Mouse (Mus musculus) frontal cortex, postnatal 25 days (tissue): ENCODE measurements around the gene Paqr5.

Experiments used
- DNase-seq, 2 experiments: peaks; one replicate each; pipeline ENCODE4 v3.0.0; 2022; ENCODE audit warnings: low spot score in 2 of 2

Gene Paqr5

DNA sequence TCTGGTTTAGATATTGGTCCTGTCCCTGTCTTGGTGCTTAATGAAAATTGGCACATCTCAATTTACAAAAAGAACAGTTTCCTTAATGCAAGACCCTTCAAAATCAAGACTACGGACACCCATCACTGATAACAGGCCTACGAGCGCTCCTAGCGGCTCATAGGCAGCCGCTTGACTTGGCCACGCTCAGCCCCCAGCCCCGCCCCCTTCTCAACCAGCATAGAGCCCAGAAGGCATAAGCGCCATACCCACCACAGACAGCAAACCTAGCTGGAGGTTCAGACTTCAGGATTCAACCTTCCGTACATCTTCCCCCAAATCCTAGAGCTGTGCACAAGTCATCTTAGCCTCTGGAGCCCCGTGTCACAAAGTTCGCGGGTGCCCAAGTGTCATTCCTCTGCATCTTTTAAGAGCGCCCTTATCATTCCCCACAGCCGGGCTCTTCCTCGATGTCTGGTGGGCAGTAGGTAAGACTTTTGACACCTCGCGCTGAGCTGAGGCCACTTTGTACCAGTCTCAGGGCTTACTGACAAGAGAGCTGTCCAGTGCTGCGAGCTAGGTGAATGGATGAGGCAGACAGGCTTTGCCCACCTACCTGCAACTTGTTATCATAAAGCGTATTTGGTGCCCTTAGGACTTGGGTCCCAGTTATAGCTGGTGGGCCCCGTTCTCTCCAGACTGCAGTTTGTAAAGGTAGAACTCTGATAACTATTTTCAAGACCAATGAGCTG is 116.0 kb downstream of the Paqr5 start:
- DNase-seq: no peak

DNA sequence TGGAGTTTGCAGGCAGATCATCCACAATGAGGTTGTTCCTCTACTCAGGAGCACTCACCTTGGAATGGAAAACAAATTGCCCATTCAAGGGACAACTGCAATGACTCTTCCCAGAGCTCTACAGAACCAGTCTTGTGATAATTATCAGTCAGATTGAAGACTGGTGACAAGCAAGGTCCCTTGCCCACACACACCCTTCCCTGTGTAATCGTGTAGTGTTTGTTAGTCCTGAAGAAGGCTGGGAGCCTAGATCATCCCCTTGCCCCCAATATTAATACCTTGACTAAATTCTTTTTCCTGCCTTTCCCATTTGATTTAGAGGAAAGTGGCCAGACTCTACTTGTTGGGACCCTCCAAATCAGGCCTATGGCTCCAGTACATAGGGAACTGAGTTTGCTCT is 117.0 kb downstream of the Paqr5 start:
- no peak for DNase-seq

- no peak for DNase-seq
Measured at GRCm38 (mm10) chr9:61908832-61909407, 117.7 kb downstream of the Paqr5 start.

- DNase-seq: no peak
Measured at GRCm38 (mm10) chr9:61908341-61908740, 118.3 kb downstream of the Paqr5 start.

GRCm38 (mm10) chr9:61907621-61908295 is 118.9 kb downstream of the Paqr5 start:
- DNase-seq: no peak

DNA sequence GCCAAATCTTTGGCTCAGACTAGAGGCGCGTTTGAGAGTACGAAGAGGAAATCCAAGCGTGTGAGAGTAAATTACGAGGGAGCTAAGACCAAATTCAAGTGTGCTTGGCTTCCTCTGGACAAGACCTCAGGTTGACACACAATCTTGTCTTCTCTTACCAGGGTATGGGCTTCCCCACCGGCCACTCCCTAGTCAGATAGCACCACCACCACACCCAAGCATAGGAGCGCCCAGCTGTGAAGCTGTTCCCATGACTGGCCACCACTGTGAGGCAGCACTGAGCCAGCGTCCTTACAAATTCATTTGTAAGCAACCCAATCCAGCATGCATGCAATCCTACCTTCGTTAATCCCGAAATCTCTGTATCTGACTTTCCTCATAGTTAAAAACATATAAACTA is 119.7 kb downstream of the Paqr5 start:
- DNase-seq: no peak

DNA sequence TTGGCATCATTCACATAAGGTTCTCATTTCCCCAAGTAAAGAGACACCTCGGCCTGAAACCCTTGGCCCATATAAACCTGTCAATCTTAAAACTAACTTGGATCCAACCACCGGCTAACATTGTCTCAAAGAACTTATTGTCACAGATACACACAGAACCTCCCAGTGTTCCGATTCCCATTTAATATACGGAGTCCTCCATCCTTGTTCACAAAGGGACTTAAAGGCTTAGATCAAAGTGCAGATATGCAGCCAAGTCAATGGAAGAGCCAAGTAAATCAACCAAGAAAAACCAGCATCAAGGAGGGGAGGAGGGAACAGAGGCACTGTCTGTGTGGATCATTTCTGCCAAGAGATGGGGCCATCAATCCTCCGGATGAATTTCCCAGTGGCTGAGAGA is 121.1 kb downstream of the Paqr5 start:
- no peak for DNase-seq

- DNase-seq: no peak
Measured at GRCm38 (mm10) chr9:61904201-61904600, 122.5 kb downstream of the Paqr5 start.
